19 mouse cellular contexts compared by ENCODE assay signal in the genomic region with DNA sequence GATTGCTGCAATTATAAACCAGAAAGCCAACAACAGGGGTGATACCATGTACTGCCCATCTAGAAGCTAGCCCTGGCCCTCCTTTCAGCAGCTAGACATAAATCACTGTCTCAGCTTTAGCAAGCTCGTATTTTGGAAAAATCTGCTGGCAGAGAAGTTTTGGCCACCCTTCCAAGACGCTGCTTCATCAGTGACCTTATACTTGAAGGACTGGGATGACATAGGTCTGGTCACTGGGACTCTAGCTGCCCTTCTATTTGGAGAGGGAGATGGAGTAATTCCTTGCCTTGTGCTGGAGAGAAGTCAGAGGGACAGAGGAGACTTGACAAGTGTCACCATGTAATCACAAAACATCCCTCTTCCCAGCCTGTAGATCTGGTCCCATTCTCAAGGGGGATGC. TPM values are rescaled to one million over a fixed set of nuclear protein-coding genes. Genes with fewer than 3 reads are reported as not detected.
A peak's percentile ranks its signal among the peaks of the same experiment; 100 is the strongest.
DNase-seq lines count a peak whose midpoint lies in the region.
"Had no signal": no experiment of that assay in that cellular context is flagged by ENCODE, and none has a peak within 500 bp of the region (broad histone marks: within the 10 kb centered on the region; RNA-seq: fewer than 3 reads in every experiment).

No protein-coding gene starts in this region.

- peak; percentile 25 for DNase-seq in adrenal gland, adult 2 months
- no peak for DNase-seq in adrenal gland, adult 8-10 months
- DNase-seq in heart, adult 11 months = peak; percentile 85
- DNase-seq in heart, adult 18-20 months = no peak
- peak; percentile 44 for DNase-seq in lung, postnatal 10 days
- no peak for DNase-seq in lung, postnatal 4 days
- DNase-seq: adrenal gland, postnatal 10 days; adrenal gland, postnatal 14 days; adrenal gland, postnatal 25 days; adrenal gland, postnatal 36 days; B cell, adult 2 months; cerebellum, adult 11 months; cerebellum, adult 11-12 months; cerebellum, adult 18-20 months; cerebellum, adult 2 months; cerebellum, adult 8-10 months had no signal

RNA-seq across cellular contexts. Expression of a gene that starts 40.1 kb away (rescaled TPM):
- total RNA-seq in adrenal gland, adult 2 months (2021) = 10 to 100 TPM; 12.5 to 14.4 TPM
- polyA plus RNA-seq in adrenal gland, adult 2 months (2012; rRNA removed) = 9.5 and 11.6 TPM in 2 replicates
- 10 to 100 TPM; 16.9 to 21.6 (median 21.0) TPM for total RNA-seq in adrenal gland, adult 8-10 months (2022)
- total RNA-seq in heart, adult 18-20 months (2021) = 1 to 10 TPM; 4.7 to 6.9 TPM
- total RNA-seq: MEL had no signal
- polyA plus RNA-seq: activated CD4-positive, CD25-positive, alpha-beta regulatory T cell, adult 4 months; G1E had no signal

Comparison
In these comparisons a context has a peak if more than half of its experiments do, and no peak if none do; other contexts are left out.
1. DNase-seq: peak in adrenal gland, adult 2 months (single experiment), heart, adult 11 months (single experiment) and lung, postnatal 10 days (single experiment); none in adrenal gland, adult 8-10 months (single experiment), heart, adult 18-20 months (0 of 2) and lung, postnatal 4 days (0 of 2).